Mouse (Mus musculus): Measurements from ENCODE around the gene Eml4.
A peak's percentile ranks its signal among the peaks of the same experiment; 100 is the strongest.

Gene Eml4

DNA sequence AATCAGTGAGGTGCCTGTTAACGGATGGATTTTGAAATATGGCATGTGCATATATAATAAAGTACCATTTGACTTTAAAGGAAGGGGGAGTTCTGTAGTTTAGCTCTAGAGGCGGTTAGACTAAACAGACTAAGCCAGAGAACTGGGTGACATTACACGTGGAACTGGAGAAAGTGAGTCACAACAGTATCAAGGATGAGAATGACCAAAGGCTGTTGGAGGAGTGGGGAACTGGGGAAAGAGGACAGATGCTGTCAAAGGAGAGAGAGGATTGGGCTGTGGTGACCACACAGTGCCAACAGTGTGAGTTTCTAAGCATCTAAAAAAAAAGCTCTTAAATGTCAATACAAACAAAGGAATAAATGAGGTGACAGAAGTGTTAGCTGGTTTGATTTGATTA lies 29.1 kb downstream of the Eml4 start:
- DNase-seq (ENCODE audit: low spot score in 2 of 2): no peak

DNA sequence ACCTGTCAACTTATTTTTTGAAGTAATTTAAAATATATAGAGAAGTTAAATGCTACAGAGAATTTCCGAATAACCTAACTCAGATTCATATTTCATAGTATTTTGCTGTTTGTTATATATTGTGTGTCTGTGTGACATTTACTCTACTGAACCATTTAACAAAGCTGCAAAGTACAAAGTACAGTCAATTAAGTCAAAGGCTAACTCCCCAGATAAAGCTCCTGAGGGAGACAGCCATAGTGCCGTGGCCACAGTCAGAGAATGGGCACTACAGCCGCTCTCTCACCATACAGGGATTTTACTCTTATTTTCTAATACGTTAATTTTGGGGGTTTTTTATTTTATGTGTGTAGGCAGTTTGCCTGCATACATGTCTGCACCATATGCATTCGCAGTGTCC lies 32.0 kb downstream of the Eml4 start:
- no peak for DNase-seq (ENCODE audit: low spot score in 2 of 2)

DNA sequence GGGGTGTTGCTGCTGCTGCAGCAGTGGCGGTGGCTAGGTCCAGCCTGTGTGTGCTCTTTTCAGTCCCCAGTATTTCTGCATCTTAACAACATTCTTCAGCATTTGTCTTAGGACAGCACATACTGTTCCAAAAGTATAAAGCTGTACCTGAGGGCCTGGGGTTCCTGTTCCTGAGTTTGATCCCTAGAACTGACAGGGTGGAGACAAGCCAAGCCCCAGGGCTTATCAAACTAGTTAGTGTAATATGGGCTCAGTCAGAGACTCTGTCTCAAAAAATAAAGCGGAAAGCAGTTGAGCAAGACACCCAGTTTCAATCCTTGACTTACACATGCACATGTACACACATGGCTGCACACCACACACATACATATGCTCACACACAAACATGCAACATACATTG lies 34.2 kb downstream of the Eml4 start:
- DNase-seq (ENCODE audit: low spot score in 2 of 2): no peak

DNA sequence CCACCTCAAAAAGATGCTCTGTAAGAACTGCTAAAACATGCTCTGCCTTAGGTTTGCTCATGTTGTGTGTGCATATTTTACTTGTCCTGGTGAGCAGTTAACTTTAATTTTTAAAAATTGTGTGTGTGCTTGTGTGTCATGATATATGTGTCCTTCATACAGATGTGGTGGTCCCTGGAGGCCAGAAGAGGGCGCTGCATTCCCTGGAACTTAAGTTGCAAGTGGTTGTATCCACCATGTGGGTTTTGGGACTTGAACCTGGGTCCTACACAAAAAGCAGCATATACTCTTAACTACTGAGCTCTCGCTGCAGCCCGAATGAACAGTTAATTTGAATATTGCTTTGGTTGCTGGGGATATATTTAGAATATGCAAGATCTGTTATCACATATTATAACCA lies 36.4 kb downstream of the Eml4 start:
- DNase-seq (ENCODE audit: low spot score in 2 of 2): no peak

DNA sequence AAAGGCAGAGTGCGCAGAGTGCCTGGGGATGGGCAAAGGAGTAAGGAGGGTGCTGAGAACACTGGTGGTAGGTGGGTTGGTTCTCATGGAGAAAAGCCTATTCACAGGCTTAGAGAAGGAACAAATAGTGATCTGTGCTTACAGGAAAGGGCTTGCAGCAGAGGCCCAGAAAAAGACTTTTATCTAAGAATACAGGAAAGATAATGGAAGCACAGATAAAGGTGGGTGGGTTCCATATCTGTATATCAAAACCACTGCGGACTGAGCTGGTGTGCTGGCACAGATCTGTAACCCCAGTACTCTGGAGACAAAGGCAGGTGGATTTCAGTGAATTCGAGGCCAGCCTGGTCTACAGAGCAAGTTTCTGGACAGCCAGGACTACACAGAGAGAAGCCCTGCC lies 43.3 kb downstream of the Eml4 start:
- no peak for DNase-seq (ENCODE audit: low spot score in 2 of 2)

DNA sequence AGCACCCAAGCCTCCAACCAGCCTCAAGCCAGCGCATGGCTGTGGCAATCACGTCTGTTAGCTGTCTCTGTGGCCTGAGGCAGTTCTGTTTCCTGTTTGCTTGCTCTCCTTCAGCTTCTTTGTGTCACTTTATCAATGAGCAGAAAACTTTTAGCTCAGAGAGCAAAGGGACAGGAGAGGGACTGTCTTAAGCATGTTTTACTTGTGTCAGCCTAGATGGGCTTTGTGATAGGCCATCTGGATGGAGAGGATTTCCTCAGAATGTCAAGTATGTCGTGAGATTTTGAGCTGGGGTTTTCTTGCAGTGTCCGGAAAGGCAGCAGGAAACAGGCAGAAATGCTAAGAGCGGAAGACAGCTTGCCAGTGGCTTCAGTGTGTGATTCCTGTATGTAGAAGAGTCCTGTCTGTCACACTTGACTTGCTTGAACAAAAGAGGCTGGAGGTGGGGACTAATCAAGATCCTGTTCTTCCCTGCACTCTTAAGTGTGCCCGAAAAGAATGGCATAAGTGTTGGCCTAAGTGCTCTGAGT lies 46.9 kb downstream of the Eml4 start:
- peak; percentile 21 to 65 for DNase-seq (ENCODE audit: low spot score in 2 of 2)

DNA sequence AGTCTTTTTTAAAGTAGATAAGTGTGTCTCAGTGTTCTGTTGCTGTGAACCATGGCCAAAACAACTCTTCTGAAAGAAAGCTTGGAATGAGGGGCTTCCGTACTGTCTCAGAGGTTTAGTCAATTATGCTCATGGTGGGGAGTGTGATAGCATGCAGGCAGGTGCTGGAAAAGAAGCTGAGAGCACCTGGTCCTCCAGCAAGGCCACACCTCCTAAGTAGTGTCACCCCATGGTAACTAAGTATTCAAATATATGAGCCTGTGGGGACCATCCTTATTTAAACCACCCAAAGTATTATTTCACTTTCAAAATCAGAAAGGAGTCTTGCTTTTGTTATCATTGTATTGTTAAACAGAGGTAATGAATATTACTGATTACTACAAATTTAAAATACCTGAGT lies 48.0 kb downstream of the Eml4 start:
- DNase-seq (ENCODE audit: low spot score in 2 of 2): no peak

DNA sequence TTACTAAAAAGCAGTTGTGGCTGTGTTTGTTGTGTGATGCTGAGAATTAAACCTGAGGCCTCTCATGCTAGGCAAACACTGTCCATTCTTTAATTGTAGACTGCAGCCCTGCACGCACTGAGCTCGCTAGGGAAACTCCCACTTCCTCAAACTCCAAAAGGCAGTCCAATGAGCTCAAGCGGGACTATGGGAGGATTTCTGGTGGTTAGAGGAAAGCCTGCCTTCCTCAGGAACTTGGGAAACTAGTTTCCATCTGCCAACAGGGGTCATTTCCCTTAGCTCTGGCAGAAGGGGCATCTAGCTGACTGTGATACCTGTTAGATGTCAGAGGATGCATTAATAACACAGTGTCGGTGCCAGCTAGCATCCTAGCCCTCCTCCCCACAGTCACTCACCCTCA lies 79.9 kb downstream of the Eml4 start:
- no peak for DNase-seq (ENCODE audit: low spot score in 2 of 2)

DNA sequence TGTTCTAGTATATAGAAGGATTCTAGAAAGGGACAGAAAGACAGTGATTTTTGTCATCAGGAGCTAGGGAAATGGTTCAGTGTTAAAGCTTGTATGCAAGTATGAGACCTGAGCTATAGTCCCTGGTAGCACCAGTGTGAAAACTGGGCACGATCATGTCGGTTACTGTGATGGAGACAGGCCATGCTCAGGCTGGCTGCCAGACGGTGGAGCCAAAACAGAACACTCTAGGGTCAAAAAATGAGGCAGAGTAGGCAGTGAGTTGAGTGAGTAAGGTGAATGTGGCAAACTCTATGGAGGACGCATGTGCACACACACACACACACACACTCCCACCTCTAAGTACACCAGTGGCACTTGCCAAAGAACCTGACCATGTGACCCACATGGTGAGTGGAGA lies 92.7 kb downstream of the Eml4 start:
- no peak for DNase-seq (ENCODE audit: low spot score in 2 of 2)

DNA sequence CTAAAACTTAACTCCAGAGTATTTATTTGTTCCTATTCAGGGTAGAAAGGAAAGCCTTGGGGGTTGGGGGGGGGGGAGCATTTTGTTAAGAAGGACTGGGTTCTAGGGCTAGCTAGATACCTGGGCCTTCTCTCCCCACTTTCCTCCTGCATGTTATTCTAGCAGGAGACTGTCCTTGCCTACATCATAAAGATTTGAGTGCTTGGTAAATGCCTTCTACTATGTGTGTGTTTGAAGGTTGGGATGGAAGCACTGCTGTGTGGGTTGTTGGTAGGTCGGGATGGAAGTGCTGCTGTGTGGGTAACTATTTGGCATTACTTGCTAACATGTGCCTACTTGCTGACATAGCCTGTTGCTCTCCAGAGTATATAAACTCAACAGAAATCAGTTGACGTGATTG lies 98.9 kb downstream of the Eml4 start:
- no peak for DNase-seq (ENCODE audit: low spot score in 2 of 2)

DNA sequence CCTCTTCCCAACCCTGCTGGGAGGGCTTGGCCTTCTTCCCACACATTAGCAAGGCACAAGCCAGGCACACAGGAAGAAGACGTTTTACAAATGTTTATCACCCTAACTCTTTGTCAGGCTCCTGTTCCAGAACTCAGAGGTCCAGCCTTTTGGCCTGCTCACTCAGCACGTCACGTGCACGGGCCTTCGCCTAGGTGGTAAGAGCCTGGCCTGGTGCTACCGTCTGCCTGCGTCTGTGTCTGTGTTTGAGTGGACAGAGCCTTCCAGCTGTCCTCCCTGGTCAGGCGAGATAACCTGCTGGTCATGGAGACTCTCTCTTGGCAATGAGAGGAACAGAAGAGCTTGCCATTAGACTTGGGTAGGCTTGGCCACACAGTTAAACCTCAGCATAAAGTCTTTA lies 100.6 kb downstream of the Eml4 start:
- DNase-seq (ENCODE audit: low spot score in 2 of 2): no peak

DNA sequence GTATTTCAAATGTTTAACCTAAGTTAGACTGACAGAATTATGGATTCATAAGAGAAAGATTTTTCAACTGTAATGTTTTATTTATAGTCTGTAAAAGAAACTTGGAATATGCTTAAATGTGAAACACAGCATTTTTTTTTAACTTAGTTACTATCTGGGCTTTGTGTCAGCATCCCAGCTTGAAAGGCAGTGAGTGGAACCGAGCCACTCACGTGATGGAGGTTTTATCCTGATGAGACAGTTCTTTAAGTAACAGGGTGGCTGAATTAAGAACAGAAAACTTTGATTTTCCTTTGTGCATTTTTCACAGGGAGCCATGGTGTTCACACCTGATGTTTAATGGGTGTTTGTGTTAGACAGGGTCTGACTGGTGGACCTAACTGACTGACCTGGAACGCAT lies 101.1 kb downstream of the Eml4 start:
- DNase-seq (ENCODE audit: low spot score in 2 of 2): no peak

DNA sequence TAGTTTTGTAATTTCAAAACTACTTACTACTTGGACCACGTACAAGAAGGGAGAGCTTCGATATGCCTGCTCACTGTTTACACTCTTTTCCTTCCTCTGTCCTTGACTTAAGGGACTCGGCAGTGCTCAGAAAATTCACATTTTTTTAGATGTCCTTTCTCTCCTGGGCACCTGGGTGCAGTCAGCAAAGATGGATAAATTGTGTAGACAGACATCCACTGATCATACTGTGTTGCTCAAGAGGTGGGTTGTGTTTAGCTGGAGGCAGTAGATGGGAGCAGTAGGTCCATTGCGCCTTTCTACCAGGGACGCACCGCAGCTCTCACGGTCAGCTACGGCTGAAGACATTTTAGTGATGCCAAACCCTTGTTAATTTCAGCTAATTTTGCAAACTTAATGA lies 101.7 kb downstream of the Eml4 start:
- no peak for DNase-seq (ENCODE audit: low spot score in 2 of 2)

DNA sequence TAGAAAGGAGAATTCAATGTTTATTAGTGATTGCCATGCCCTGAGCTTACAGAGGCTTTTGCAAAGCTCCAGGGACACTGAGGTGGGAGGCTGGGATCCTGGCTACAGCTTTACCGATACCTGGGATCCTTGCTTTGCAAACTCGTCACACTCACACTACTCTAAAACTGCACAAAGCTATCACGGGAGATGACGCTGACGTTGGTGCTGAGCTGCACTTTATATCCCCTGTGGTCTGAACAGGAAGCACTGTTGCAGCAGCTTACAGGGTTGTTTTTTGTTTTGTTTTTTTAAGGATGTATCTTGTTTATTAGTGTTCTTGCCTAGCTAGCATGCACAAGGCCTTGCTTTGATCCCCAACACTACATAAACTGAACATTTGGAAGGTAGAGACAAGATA lies 102.9 kb downstream of the Eml4 start:
- no peak for DNase-seq (ENCODE audit: low spot score in 2 of 2)

DNA sequence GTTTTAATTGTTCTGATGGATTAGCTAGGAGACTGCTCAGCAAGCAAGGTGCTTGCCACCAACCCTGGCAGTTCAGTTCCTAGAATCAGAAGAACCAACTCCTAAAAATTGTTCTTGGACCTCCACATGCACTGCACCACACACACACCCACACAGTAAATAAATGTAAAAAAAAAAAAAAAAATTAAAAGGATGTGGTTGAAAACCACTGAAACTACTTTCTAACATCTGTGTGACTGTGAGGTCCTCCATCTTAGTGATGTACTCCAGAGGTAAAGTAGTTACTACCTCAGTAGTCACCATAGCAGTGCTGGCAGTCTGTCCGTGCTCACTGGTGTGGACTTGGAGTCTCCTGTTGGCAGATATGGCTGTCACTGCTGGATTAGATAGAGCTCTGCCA lies 106.5 kb downstream of the Eml4 start:
- no peak for DNase-seq (ENCODE audit: low spot score in 2 of 2)

DNA sequence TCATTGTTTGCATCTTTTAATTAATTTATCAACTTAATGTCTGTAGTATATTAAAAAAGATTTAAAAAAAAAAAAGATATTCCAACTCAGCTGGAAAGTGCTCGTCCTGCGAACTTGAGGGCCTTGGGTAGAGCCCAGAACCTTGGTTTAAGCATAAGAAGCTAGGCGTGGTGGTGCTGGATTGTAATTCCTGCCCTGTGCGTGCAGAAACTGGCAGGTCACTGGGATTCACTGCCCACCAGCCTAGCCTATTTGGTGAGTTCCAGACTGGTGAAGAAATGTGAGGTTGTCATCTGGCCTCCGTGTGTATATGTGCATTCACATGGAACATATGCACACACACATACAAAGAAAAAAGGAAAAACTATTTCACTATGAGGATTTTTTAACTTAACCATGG lies 115.2 kb downstream of the Eml4 start:
- DNase-seq (ENCODE audit: low spot score in 2 of 2): no peak

DNA sequence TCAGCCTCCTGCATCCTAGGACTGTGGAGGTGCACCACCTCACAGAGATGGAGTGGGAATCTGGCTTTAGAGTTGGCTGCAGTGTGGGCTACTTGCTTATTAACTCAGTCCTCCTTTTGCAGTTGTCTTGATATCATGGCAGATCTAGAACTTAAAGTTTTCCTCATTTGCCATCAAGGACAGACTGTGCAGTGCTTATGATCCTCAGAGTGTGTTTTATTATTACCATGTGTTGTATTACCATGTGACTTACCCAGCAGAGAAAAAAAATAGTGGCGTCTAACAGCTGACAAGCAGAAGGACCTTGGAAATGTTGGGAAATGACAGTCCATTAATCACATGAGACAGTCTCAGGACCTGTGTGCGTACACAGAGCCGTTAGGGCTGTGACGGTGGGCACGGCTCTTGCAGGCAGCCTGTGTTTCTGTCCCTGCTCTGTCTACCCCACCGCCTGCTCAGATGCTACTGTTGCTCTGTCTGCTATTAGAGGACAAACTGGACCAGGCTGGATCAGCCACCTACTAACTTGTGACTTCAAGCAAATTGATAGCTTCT lies 116.0 kb downstream of the Eml4 start:
- no peak for DNase-seq (ENCODE audit: low spot score in 2 of 2)

DNA sequence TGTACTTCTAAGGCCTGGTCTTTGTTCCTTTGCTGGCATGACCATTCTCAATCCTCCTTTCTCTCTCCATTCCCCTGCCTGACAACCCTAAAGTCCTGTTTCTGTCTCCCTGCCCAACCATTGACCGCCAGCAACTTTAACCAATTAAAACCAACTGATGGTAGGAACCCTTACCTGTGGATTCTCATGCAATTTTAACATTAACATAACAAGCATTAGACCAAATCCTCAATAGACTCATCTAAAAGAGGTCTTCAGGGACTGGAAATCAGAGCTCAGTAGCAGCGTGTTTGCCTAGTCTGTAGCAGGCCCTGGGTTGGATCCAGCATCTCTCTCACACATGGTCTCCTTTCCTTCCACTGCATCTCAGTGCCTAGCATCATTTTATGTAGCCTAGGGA lies 118.9 kb downstream of the Eml4 start:
- no peak for DNase-seq (ENCODE audit: low spot score in 2 of 2)

DNA sequence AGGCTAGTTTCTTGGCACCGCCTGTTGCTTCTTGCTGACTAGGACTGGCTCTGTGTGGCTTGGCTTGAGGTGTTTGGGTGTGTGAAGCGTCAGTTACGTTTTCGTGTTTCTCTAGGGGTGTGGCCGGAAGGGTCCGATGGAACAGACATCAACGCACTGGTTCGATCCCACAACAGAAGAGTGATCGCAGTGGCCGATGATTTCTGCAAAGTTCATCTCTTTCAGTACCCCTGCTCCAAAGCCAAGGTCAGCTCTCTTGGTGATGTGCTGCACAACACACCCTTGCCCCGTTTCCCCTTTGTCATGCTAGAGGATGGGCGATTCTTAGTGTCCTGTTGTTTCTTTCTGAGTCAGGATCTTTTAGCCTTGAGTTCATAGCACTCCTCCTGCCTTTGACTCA lies 126.4 kb downstream of the Eml4 start:
- no peak for DNase-seq (ENCODE audit: low spot score in 2 of 2)

DNA sequence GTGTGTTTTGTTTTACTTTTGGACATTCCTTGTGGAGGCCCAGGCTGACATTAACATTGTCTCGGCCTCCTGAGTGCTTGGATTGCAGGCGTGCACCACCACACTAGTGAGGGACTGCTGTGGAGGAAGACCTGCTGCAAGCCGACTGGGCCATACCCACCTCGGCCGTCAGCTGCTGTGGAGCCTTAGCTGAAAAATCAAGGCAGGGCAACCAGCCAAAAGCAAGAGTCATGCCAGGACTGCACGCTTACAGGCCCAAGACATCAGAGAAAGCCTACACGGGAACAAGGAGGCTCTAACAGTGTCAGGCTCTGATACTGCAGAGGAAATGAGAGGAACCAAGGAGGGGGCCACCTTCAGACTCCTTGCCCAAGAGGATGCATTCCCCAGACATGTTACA lies 130.8 kb downstream of the Eml4 start:
- no peak for DNase-seq (ENCODE audit: low spot score in 2 of 2)

DNA sequence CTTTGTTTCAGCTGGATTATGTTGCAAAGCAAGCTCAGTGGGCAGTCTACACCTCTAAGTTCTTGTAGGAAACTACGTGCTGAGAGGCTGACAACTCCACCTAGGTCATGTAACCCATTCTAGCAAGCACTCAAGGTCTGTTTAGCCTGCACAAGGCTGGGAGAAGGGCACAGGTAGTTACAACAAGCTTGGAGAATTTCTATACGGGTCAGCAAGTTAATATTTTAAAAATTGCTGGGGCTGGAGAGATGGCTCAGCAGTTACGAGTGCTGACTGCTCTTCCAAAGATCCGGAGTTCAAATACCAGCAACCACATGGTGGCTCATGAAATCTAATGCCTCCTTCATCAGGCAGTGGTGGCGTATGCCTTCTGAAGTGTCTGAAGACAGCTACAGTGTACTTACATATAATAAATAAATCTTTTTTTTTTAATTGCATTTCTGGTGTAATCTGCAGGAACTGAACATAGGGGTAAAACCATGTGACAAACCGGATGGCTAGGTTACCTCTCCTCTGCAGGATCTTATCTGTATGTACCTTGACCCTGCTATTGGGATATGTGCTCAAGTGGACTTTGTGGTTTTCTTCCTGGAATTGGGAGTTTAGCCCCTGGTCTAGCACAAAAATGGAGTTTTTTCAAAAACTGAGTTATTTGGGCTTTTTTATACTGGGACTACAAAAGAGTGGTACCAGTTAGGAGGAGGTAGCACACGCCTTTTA lies 132.2 kb downstream of the Eml4 start:
- no peak for DNase-seq (ENCODE audit: low spot score in 2 of 2)

DNA sequence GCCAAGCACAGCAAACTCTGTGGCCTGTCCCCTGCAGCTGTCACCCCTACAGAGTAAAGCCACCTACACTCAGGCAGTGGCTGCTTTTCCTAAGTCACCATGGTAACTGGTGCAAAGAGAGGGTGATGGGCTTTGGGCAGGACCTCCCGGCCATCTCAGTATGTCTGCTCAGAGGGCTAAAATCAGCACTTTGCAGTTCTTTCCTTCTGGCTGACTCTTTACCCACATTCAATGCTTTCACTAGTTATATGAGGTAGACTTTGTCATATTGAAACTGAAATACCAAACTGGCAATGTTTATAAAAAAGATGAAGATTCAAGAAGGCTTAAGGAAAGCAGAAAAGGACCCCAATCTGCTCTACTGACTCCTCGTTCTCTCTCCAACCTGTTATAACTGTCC lies 133.1 kb downstream of the Eml4 start:
- DNase-seq (ENCODE audit: low spot score in 2 of 2): no peak

DNA sequence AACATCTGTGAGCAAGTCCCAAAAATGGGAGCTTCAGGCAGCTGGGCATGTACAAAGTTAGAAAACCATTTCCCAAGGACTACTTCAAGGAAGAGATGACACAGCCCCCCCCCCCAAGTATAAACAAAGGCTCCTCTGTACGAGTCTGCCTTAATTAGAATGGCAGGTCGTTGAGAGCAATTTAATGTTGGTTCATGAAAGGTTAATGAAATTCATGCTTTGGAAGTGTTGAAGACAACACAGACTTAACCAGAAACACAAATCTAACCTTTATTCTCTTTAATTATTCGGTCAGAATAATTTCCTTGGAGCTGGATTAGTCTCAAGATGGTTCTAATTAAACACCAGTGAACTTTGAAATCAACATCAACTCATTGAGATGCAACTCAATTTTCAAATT lies 137.0 kb downstream of the Eml4 start:
- DNase-seq (ENCODE audit: low spot score in 2 of 2): no peak

DNA sequence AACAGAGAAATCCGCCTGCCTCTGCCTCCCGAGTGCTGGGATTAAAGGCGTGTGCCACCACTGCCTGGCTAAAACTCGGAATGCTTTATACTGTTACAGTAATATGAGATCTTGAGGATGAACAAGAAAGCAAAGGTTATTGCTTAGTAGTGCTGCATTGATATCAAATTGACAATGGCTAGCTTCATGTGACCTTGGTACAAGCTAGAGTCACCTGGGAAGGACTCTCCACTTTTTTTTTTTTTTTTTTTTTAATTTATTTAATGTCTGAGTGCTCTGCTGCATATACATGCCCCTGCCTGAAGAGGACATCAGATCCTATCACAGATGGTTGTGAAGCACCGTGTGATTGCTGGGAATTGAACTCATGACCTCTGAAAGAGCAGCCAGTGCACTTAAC lies 148.2 kb downstream of the Eml4 start:
- no peak for DNase-seq (ENCODE audit: low spot score in 2 of 2)

Data from spleen, postnatal 4 days (tissue).